Mouse (Mus musculus) heart, adult 11 months (tissue): ENCODE results near the gene St5.

Experiments
- DNase-seq: peaks from one replicate; pipeline ENCODE4 v3.0.0; 2022

The St5 gene

GRCm38 (mm10) chr7:109703190-109704015 lies at the start of gene St5, which contains the start of gene Akip1:
TSS of gene St5 (minus strand) at chr7:109703605.
TSS of gene Akip1 (plus strand) at chr7:109703690.
- peak; percentile 99 for DNase-seq

GRCm38 (mm10) chr7:109752008-109752925 lies 48.9 kb upstream of the St5 start, which contains the start of gene Tmem9b:
TSS of gene Tmem9b (minus strand) at chr7:109752875.
- peak; percentile 99 for DNase-seq

- DNase-seq = peak; percentile 89
Observed at GRCm38 (mm10) chr7:109751427-109752007, 48.1 kb upstream of the St5 start.

GRCm38 (mm10) chr7:109747747-109748146 lies 44.3 kb upstream of the St5 start:
- no peak for DNase-seq

GRCm38 (mm10) chr7:109741703-109742102 lies 38.3 kb upstream of the St5 start:
- DNase-seq = no peak

GRCm38 (mm10) chr7:109741060-109741459 lies 37.7 kb upstream of the St5 start:
- DNase-seq = no peak

- DNase-seq = no peak
Observed at GRCm38 (mm10) chr7:109739822-109740370, 36.5 kb upstream of the St5 start.

GRCm38 (mm10) chr7:109734806-109735205 lies 31.4 kb upstream of the St5 start:
- no peak for DNase-seq

- DNase-seq = no peak
Observed at GRCm38 (mm10) chr7:109731626-109732025, 28.2 kb upstream of the St5 start, which contains the start of gene Ascl3. TSS of gene Ascl3 (minus strand) at chr7:109731726.

- peak; percentile 84 for DNase-seq
Observed at GRCm38 (mm10) chr7:109723697-109724096, 20.3 kb upstream of the St5 start, which contains the start of gene BC051019. TSS of gene BC051019 (minus strand) at chr7:109723850.

- no peak for DNase-seq
Observed at GRCm38 (mm10) chr7:109723114-109723513, 19.7 kb upstream of the St5 start.

- DNase-seq = no peak
Observed at GRCm38 (mm10) chr7:109722618-109723017, 19.2 kb upstream of the St5 start.

GRCm38 (mm10) chr7:109719286-109719685 lies 15.9 kb upstream of the St5 start:
- no peak for DNase-seq

GRCm38 (mm10) chr7:109713434-109713982 lies 10.1 kb upstream of the St5 start:
- no peak for DNase-seq

GRCm38 (mm10) chr7:109712198-109712597 lies 8.8 kb upstream of the St5 start:
- no peak for DNase-seq

- DNase-seq = peak; percentile 86
Observed at GRCm38 (mm10) chr7:109710069-109710468, 6.7 kb upstream of the St5 start.

GRCm38 (mm10) chr7:109708961-109709382 lies 5.6 kb upstream of the St5 start:
- peak; percentile 98 for DNase-seq

- DNase-seq = no peak
Observed at GRCm38 (mm10) chr7:109707023-109707785, 3.8 kb upstream of the St5 start.

- no peak for DNase-seq
Observed at GRCm38 (mm10) chr7:109704461-109704860, 1.1 kb upstream of the St5 start.

- DNase-seq = no peak
Observed at GRCm38 (mm10) chr7:109704016-109704377, 592 bp upstream of the St5 start.

- peak; percentile 87 for DNase-seq
Observed at GRCm38 (mm10) chr7:109702721-109703120, 684 bp downstream of the St5 start.

GRCm38 (mm10) chr7:109700213-109700612 lies 3.2 kb downstream of the St5 start:
- DNase-seq = peak; percentile 29
